Mouse (Mus musculus) hindbrain, embryonic 10.5 days (tissue): ENCODE data around the gene Ccdc32. TPM values are rescaled to one million over a fixed set of nuclear protein-coding genes. Genes with fewer than 3 reads are reported as not detected.

Source experiments
- DNase-seq: peaks from one replicate; pipeline ENCODE4 v3.0.0-alpha.2; 2017; ENCODE audit warnings: low spot score
- H3K27ac ChIP-seq: fragments of 300-500 bp; sonication (generic); 2 replicates; pipeline ENCODE4 v1.5.1; 2016; ENCODE audit warnings: mild to moderate bottlenecking, moderate library complexity
- H3K27me3 ChIP-seq: fragments of 300-500 bp; sonication (generic); 2 replicates; pipeline ENCODE4 v1.6.1; 2016; ENCODE audit warnings: mild to moderate bottlenecking; ENCODE audit not compliant: poor library complexity, insufficient read depth, severe bottlenecking
- H3K36me3 ChIP-seq: fragments of 300-500 bp; sonication (generic); 2 replicates; pipeline ENCODE4 v1.6.1; 2016; ENCODE audit warnings: mild to moderate bottlenecking, moderate library complexity
- H3K4me1 ChIP-seq: fragments of 300-500 bp; sonication (generic); replicated peaks from 2 replicates; pipeline ENCODE4 v1.6.1; 2016; ENCODE audit warnings: mild to moderate bottlenecking
- H3K4me3 ChIP-seq: fragments of 300-500 bp; sonication (generic); 2 replicates; pipeline ENCODE4 v1.5.1; 2016; ENCODE audit warnings: mild to moderate bottlenecking, moderate library complexity
- H3K9me3 ChIP-seq: fragments of 300-500 bp; sonication (generic); 2 replicates; pipeline ENCODE4 v1.6.1; 2016; ENCODE audit warnings: mild to moderate bottlenecking, moderate library complexity
- WGBS: fragments of 180-500 bp; shearing (Covaris S2); methylation state at CpG from one replicate; pipeline ENCODE4 v1.1.7; 2016; 5-methylcytosine and 5-hydroxymethylcytosine counted together
- polyA plus RNA-seq: library from polyadenylated mRNA; unstranded; fragments of >200 nt; fragmentation: Nextera tagmentation; extraction: Ambion mirVana; gene quantifications from 2 replicates; pipeline ENCODE4 v1.2.1, GENCODE M21; 2016

Gene Ccdc32
- polyA plus RNA-seq, 1 experiment from 2014 or later, result 26.0 TPM

DNA sequence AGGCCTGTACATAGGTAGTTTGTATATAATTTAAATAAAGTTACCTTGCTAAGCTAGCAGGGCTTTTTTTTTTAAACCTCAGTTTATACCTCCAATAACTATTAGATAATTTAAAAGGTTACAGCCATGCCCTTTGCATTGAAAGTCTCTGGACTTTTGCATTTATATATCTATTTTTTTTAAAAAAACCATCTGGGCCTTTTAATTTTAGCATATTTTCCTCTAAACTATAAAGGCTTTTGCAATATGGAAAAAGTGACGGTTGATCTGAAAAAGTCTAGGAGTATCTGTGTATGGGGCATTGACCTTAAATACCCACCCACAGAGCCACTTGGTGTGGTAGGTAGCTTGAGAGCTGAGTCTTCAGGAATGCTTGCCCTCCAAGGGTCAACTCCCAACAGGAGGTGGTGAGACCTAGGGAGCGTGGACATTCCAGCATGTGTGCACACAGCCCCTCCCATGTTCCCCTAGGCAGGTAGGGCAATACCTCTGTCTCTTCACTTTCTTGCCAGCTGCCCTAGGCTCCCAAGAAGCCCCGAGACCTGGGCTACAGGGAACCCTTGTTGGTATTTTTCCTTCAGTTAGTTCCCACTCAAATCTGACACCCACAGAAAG, 30.1 kb downstream of the Ccdc32 start:
- DNase-seq, result no peak
- H3K36me3 ChIP-seq, result no peaks in the 10 kb centered on the region
- no peak overlapping the region for H3K4me3 ChIP-seq
- peaks cover 40% of the 10 kb centered on the region for H3K27me3 ChIP-seq
- peaks cover 24% of the 10 kb centered on the region for H3K4me1 ChIP-seq
- H3K27ac ChIP-seq, result no peak overlapping the region
- WGBS, result 34% methylated on average over 3 of the region's 3 CpGs
- no peaks in the 10 kb centered on the region for H3K9me3 ChIP-seq

DNA sequence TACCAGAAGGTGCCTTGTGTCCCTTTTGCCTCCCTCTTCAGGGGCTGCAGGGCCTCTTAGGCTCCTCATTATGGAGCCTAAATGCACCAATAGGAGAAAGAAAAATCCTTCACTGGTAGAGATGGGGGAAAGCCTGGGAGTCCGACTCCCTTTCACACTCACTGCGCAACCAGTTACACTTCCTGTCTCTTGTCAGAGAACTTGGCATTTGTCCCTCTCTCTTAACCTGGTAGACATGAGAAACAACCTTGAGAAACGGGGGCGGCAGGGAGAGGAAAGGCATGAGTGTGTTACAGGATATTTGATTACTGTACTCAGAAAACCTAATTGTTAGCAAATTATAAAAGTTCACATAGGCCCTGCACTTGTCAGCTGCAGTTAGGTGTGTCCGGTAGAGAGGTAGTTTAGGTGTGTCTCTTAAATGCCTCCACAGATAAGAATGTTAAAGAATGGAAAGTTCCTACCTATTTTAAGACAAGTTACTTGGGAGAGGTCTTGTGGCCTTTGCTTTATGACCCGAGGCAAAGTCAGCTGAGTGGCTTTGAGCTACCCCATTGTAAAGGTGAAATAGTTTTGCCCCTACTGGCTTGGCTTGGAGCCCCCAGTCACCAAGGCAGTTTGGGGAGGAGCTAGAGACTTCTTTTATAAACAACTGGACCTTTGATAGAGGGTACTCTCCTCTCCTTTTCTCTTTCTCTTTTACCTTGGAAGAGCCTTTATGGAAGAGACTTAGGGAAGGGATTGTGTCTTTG, 30.9 kb downstream of the Ccdc32 start:
- Histone ChIP-seq H3K27me3 (peaks cover 40% of the 10 kb centered on the region), H3K9me3 (no peaks in the 10 kb centered on the region), H3K4me1 (peaks cover 24% of the 10 kb centered on the region), H3K27ac (no peak overlapping the region), H3K36me3 (no peaks in the 10 kb centered on the region), H3K4me3 (no peak overlapping the region)
- 82% methylated on average over 6 of the region's 6 CpGs for WGBS
- no peak for DNase-seq

DNA sequence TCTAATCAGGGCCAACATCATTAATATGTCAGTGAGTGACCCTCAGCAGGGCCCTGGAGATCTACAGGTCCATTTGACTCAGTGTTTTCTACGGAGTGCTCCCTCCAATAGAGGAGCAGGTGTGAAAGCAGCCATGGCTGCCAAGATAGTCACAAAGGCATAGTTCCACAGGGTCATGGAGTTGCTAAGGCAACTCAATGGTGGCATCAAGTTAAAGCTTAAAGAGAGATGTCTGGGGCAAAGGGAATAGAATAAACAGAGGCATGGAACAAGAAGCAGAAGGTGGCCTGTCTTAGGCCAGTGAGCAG, 32.4 kb downstream of the Ccdc32 start:
- no peaks in the 10 kb centered on the region for H3K36me3 ChIP-seq
- H3K27ac ChIP-seq, result no peak overlapping the region
- H3K27me3 ChIP-seq, result peaks cover 40% of the 10 kb centered on the region
- H3K4me3 ChIP-seq, result no peak overlapping the region
- WGBS, result 43% methylated on average over 1 of the region's 1 CpGs
- DNase-seq, result no peak
- no peaks in the 10 kb centered on the region for H3K9me3 ChIP-seq
- H3K4me1 ChIP-seq, result peaks cover 24% of the 10 kb centered on the region

DNA sequence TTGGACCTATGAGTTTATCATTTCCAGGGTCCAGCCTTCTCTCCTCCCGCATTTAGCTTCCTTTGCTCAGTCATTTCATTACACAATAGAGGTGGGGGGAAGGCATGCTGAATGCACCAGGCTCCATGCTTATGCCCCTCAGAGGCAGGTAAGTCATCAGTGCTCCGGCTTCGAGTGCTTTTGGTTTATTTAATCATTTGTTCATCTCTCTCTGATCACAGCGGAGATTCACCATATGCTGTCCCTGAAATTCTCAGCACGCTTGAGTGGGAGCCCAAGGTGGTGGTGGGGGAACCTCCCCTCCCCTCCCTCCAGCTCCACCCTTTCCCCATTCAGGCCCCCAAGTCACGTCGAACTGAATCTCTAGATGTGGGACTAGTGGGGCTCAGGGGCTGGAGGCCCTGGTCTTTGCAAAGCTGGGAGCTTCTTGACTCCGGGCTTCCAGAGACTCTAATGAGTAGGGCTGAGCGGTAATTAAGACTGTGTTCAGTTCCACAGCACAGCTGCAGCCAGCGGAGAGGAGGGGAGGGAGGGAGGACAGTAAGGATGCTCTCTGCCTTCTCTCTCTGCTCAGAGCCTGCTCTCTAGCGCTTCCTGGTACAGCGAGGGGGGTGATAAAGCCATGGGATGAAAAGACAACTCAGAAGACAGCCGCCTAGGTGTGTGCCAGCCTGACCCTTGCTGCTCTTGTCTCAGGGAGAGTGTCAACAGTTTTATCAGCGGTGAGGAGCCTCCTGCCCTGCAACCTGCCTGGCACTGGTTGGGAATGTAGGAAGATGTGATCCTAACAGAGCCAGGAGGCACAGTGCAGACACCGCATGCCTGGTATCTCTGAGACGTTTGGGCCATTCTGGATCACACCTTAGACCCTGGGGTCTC, 33.0 kb downstream of the Ccdc32 start:
- peaks cover 40% of the 10 kb centered on the region for H3K27me3 ChIP-seq
- H3K4me3 ChIP-seq, result no peak overlapping the region
- H3K9me3 ChIP-seq, result no peaks in the 10 kb centered on the region
- H3K4me1 ChIP-seq, result peaks cover 24% of the 10 kb centered on the region
- no peak overlapping the region; the same call in 1 of the 2 replicates for H3K27ac ChIP-seq
- no peak for DNase-seq
- no peaks in the 10 kb centered on the region for H3K36me3 ChIP-seq
- 50% methylated on average over 16 of the region's 16 CpGs for WGBS

DNA sequence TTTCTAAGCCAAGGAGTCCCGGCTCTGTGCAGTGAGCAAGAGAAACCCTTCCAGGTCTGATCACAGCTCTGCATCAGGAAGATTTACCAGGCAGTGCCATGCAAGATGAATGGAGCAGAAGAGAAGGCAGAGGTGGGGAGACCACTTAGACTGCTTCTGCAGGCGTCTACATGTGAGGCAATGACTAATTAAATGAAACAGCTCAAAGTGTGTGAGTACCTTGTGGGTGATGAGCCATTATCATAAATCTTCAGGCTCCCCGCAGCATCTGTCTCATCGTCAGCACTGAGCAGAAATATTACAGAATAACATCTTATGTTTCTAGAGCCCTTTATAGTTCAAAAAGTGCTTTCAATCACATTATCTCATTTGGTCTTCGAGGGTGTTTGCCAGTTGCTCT, 33.7 kb downstream of the Ccdc32 start:
- H3K36me3 ChIP-seq, result no peaks in the 10 kb centered on the region
- H3K4me1 ChIP-seq, result peaks cover 24% of the 10 kb centered on the region
- H3K27me3 ChIP-seq, result peaks cover 38% of the 10 kb centered on the region
- H3K27ac ChIP-seq, result no peak overlapping the region
- DNase-seq, result no peak
- peaks cover under 1% of the 10 kb centered on the region; the same call in 1 of the 2 replicates for H3K9me3 ChIP-seq
- H3K4me3 ChIP-seq, result no peak overlapping the region
- 82% methylated on average over 5 of the region's 5 CpGs for WGBS

DNA sequence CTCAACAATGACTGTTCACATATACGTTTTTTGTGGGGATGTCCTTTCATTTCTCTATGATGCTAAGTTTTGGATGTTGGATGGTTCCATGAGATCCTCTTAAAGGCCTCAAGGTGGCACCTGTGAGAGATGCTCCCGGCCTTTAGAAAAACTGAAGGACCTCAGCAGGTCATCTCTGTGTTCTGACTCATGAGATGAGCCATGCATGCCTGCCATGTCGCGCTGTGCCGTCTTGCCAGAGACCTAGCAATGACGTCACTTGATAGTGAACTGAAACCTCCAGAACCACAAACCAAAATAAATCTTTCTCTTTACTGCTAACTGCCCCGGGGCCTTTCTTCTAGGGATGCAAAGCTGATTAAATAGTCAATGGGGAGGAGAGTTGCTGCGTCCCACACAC, 45.4 kb downstream of the Ccdc32 start:
- Histone ChIP-seq H3K9me3 (no peaks in the 10 kb centered on the region), H3K4me1 (no peaks in the 10 kb centered on the region), H3K27me3 (peaks cover 9% of the 10 kb centered on the region; the same call in 1 of the 2 replicates), H3K4me3 (no peak overlapping the region), H3K27ac (no peak overlapping the region), H3K36me3 (no peaks in the 10 kb centered on the region)
- no peak for DNase-seq
- 80% methylated on average over 8 of the region's 8 CpGs for WGBS

DNA sequence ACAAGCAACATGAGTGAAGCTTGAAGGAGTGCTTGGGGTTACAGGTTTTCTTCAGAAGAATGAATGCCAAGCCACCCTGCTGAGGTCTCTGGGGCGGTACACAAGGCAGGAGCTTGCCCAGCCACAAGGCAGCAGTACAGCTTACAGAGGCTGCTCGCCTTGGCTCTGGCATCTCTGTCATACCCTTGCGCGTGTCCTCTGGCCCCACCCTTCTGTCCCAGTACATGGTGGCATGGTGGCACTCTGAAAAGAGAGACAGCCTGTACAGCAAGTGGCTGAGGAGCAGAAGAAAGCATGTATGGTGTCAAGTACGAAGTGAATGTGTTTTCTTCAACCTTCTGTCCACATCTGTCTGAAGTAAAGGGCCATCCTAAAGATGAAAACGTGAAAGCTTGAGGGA, 48.4 kb downstream of the Ccdc32 start:
- peaks cover 9% of the 10 kb centered on the region for H3K4me1 ChIP-seq
- H3K4me3 ChIP-seq, result no peak overlapping the region
- H3K36me3 ChIP-seq, result no peaks in the 10 kb centered on the region
- peaks cover 36% of the 10 kb centered on the region for H3K27me3 ChIP-seq
- H3K9me3 ChIP-seq, result no peaks in the 10 kb centered on the region
- no peak for DNase-seq
- no peak overlapping the region for H3K27ac ChIP-seq
- 70% methylated on average over 6 of the region's 6 CpGs for WGBS

DNA sequence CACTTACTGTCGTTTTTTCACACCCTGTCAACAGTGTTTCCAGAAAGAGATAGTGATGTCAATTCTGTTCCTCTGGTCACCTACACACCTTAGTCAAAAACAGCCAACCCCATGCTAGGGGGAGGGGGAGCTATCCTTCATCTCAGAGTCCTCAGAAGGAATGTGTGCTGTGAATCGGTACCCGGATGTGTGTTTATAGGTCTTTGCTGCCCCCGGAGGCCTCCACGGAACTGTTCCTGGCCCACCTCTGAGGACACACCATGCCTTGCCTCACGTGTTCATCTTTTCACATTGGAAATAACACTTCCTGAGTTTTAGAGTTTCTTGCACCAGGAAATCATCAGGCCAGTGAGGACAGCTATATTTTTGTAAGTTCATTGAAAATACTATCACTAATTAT, 51.1 kb downstream of the Ccdc32 start:
- Histone ChIP-seq H3K9me3 (no peaks in the 10 kb centered on the region), H3K4me1 (peaks cover 19% of the 10 kb centered on the region), H3K4me3 (no peak overlapping the region), H3K27ac (no peak overlapping the region), H3K27me3 (peaks cover 64% of the 10 kb centered on the region), H3K36me3 (no peaks in the 10 kb centered on the region)
- peak; percentile 39 for DNase-seq
- WGBS, result 29% methylated on average over 6 of the region's 6 CpGs

DNA sequence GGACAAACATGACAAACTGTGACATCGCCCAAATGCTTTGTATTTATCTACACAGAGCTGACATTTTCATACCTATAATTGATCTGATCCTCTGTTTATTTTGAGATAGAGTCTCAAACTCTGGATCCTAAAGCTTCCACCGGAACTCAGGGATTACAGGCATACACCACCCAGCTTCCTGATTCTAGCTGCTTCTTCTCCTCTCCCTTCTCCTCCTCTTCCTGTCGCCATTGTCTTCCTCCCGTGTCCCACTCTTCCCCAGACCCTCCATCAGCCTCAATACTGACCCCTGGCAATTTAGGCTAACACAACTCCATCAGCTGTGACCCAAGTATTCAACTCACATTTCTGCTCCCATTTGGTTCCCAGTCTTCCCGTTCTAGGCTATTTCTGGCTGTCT, 52.3 kb downstream of the Ccdc32 start:
- DNase-seq, result no peak
- no peaks in the 10 kb centered on the region for H3K36me3 ChIP-seq
- H3K4me3 ChIP-seq, result peak overlapping the region; percentile 60
- peaks cover 24% of the 10 kb centered on the region for H3K4me1 ChIP-seq
- peaks cover 70% of the 10 kb centered on the region for H3K27me3 ChIP-seq
- no peaks in the 10 kb centered on the region for H3K9me3 ChIP-seq
- no peak overlapping the region; the same call in 1 of the 2 replicates for H3K27ac ChIP-seq
- WGBS, result 16% methylated on average over 5 of the region's 5 CpGs

DNA sequence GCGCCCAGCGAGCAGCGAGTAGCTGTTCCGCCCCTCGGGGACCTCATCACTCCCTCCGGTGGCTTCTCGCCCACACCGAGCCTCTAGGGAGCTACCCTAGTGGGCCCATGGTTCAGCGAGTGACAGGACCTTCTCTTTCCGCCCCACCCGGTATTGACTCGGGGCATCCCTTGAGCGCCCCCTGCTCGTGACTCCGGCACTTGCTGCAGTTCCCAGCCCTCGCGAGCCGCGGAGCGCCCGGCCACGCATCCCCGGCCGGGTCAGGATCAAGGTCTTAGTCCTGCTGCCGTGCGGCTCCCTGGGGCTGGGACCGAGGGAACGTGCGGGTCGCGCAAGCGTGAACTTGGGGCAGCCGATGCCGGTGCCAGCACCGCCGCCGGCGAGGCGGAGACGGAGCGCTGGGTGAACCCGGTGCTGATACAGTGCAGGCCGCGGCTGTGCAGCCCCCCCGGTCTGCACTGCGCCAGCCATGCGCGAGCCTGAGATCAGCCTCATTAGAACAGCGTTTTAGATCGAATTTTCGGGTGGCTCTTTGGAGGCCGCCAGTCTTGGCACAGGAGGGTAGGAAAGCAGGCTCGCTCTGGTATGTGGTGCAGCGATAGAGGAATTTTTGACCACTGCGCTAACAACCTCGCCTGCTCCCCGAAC, 52.8 kb downstream of the Ccdc32 start:
- 1% methylated on average over 57 of the region's 57 CpGs for WGBS
- Histone ChIP-seq H3K9me3 (no peaks in the 10 kb centered on the region), H3K27me3 (peaks cover 76% of the 10 kb centered on the region), H3K4me1 (peaks cover 24% of the 10 kb centered on the region), H3K4me3 (peak overlapping the region; percentile 60), H3K36me3 (no peaks in the 10 kb centered on the region), H3K27ac (peak overlapping the region; percentile 66)
- DNase-seq, result peak; percentile 87

DNA sequence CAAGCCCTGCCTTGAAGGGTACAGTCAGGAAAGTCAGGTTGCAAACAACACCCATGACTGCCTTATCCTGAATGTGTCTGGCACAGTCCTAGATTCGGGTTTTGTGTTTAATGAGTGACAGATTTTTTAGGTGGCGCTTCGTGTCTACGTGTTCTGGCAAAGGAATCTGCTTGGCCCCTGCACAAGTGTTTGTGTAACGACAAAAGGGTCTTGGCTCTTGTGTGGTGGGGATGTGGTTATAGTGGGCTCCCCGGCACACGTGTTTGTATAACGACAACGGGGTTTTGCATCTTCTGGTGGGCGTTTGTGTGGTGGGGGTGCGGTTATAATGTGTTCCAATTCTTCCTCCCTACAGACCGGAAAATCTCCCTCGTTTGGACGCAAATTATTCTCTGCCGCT, 53.3 kb downstream of the Ccdc32 start:
- peak; percentile 20 for DNase-seq
- 6% methylated on average over 15 of the region's 15 CpGs for WGBS
- H3K27me3 ChIP-seq, result peaks cover 79% of the 10 kb centered on the region
- H3K4me1 ChIP-seq, result peaks cover 24% of the 10 kb centered on the region
- H3K36me3 ChIP-seq, result no peaks in the 10 kb centered on the region
- peak overlapping the region; percentile 60 for H3K4me3 ChIP-seq
- no peaks in the 10 kb centered on the region for H3K9me3 ChIP-seq
- H3K27ac ChIP-seq, result peak overlapping the region; percentile 66

DNA sequence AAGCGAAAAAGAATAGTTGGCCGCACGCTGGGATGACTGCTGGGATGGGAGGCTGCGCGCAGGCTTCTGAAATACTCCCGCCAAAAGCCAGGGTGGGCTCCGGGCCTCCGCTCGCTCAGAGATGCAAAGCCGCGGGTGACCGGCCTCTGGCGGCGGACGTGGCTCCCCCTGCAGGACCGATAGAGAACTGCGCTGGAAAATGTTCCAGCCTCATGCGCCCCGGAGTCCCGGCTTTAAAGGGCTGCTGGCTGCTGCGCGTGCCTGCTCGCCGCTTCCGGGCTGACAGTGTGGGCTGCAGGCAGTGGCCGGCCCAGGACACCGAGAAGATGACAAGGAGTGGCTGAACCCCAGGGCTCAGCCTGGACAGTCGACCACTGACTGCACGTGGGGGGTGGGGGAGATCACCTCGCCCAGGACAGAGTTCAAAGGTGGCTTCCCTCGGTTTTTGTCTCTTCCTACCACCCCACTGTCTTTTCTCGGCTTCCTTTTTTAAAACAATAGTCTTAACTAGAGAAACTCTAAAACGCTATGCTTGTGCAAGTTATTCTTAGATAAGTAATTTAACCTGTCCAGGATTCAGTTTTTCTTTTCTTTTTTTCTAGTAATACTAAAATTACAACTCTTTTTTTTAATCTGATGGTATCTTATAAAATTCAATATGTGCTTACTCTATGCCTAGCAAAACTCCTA, 56.4 kb downstream of the Ccdc32 start:
- peak; percentile 93 for DNase-seq
- Histone ChIP-seq H3K27me3 (peaks cover 74% of the 10 kb centered on the region), H3K27ac (peak overlapping the region; percentile 72), H3K4me1 (peaks cover 24% of the 10 kb centered on the region), H3K9me3 (no peaks in the 10 kb centered on the region), H3K36me3 (no peaks in the 10 kb centered on the region), H3K4me3 (peak overlapping the region; percentile 49)
- under 1% methylated on average over 33 of the region's 33 CpGs for whole genome bisulfite sequencing
